Mouse (Mus musculus) forelimb bud, embryonic 11.5 days (tissue): ENCODE measurements at regions not wholly inside any gene's neighbourhood (a gene's known extent, or its start where the extent isn't known, plus 50 kb on each side); places are given as distances from the start of the nearest gene placed in this dataset.

Experiments
- DNase-seq: peaks from one replicate; pipeline ENCODE4 v3.0.0-alpha.2; 2012; ENCODE audit warnings: low read depth, low spot score

DNA sequence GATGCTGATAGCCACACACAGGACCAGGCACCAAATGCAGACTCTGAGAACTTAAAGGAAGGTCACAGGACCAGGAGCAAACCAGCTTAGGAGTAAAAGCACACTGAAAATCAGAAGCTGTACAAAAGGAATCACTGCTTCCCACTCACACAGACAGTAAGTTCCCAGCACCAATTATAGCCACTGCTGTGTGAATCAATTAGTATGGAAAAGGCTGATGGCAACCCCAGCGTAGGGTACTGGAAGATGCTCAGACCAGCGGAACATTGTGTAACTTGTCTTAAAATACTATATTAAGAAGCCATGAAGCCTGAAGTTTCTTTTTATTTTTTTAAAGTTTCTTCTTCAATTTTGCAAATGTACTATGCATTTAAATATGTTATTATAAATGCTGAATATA lies 115.8 kb downstream of the Lnpk start:
- DNase-seq = no peak

DNA sequence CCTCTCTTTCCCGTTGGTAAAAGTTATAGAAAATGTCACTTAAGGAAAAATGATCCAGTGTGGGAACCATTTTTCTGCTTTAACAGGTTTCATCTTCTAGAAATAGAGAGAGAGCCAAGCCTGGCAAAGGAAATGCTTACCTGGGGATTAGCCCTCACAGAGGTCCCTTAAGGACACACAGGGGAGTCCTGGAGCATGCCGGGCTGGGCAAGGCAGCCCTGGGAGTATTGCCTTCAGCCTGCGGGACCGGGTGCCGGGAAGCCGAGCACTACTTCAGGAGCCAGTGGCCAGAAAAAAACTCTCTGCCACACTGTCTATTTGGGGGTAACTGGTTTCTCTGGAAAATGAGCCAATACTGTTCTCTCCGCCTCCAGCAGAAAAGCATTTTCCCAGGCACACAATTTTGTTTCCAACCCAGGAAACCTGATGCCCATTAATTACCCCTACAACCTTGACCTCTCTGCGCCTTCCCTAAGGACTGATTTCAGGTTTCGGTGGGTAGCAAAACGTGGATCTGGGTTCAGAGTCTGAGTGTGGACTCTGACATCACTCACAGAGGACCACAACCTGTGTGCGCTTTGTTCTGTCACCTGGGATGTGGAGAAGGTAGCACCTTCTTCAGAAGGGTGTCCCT lies 117.9 kb downstream of the Lnpk start:
- DNase-seq = peak; percentile 69

- DNase-seq = no peak
These were observed 124.8 kb downstream of the Lnpk start for GRCm38 (mm10) chr2:74454431-74454830.

- no peak for DNase-seq
These were observed 126.6 kb downstream of the Lnpk start for GRCm38 (mm10) chr2:74452679-74453078.

DNA sequence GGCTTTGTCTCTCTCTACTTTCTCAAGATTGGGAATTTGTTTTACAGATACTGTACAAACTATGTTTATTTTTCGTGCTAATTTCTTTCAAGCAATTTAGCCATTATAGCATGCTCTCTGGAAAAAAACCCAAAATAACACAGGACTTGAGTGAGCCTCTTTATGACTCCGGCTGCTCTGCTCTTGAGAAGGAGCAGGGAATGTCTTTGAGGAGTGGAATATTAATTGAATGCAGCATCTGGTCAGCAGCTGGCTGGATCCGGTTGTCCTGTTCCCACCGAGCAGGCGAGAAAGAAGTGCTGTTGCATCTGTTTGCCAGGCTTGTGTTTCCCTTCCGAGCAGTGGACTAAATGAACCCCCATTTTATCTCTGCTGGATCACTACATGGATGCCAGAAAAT lies 127.7 kb downstream of the Lnpk start:
- peak; percentile 87 for DNase-seq

- DNase-seq = no peak
These were observed 128.2 kb downstream of the Lnpk start for GRCm38 (mm10) chr2:74451038-74451437.

- DNase-seq = no peak
These were observed 129.0 kb downstream of the Lnpk start for GRCm38 (mm10) chr2:74450064-74450765.

GRCm38 (mm10) chr2:74435184-74435911 lies 143.9 kb downstream of the Lnpk start:
- DNase-seq = no peak

- DNase-seq = no peak
These were observed 152.5 kb downstream of the Lnpk start for GRCm38 (mm10) chr2:74426746-74427145.

- no peak for DNase-seq
These were observed 154.5 kb downstream of the Lnpk start for GRCm38 (mm10) chr2:74424726-74425125.

DNA sequence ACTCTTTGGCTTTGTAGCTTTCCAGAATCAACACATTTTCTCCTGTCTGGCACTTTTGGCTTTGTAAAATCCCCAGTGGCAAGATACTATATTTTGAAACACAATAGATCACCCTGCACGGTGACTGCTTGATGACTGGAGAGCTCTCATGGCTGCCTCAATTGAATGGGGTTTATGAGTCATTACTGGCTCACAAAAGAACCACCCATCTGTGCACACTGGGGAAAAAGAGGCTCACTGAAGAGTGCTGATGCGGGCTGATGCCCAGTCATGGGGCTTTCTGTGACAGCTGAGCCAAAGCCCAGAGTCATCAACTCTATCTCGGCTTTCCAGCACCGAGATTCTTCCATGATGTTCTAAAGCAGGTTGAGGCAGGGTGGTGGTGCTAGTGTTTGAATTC lies 163.1 kb downstream of the Lnpk start:
- DNase-seq = no peak

DNA sequence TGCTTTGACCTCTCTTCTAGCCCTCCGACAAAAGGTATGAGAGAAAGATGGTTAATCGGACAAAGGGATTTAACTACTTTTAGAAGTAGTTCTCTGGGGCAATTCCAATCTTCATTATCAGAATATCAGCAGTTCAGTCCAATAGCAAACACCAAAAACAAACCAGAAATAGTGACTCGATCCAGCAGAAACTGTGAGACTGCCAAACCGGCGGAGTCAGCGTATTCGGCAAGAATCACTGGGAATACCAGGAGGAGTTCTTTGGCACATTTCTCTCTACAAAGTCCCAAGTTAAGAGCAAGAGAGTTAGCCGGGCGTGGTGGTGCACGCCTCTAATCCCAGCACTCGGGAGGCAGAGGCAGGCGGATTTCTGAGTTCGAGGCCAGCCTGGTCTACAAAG lies 164.5 kb downstream of the Lnpk start:
- DNase-seq = no peak

DNA sequence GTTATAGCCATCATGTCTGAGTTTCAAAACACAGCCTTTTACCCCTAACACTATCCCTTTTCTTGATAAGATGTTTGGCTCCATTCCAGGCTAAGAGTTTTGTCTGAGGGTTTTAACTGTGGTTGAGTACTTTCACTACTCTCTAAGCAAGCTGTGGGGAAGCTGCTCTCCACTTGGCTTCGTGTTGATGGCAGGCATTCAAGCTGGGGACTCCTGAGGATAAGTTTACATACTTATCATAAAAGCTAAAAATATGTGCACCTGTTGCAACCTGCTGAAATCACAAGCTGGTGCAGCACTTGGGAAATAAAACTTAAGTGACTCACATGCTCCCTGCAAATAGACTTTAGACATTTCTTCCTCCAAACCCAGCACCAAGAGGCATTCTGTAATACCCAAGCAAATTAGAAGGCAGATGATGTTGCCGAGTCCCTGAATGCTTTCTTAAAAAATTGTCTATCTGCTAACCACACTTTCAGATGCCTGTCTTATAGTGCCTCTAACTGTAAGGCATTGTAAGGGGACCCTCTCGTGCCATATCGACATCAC lies 169.3 kb downstream of the Lnpk start:
- DNase-seq = no peak

DNA sequence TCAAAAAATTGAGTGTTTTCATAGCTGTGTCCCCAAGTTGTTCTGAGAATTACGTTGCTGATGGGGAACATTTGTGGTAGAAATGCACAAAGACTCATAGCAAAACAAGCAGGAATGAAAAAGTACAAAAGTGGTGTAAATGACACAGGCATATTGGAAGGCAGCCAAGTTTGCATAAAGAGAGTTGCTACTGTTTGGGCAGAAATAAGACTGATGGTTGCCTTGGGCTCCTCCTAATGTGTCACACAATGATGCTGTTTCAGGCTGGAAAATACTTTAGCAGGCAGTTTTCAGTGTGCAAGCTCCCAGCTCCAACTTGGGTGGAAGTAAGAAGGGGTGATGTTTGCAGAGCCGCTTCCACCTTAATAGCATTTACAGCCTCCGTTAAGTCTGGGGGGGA lies 174.7 kb downstream of the Lnpk start:
- no peak for DNase-seq

- no peak for DNase-seq
These were observed 188.2 kb downstream of the Lnpk start for GRCm38 (mm10) chr2:74391064-74391463.

GRCm38 (mm10) chr2:74388078-74388477 lies 191.2 kb downstream of the Lnpk start:
- DNase-seq = no peak

DNA sequence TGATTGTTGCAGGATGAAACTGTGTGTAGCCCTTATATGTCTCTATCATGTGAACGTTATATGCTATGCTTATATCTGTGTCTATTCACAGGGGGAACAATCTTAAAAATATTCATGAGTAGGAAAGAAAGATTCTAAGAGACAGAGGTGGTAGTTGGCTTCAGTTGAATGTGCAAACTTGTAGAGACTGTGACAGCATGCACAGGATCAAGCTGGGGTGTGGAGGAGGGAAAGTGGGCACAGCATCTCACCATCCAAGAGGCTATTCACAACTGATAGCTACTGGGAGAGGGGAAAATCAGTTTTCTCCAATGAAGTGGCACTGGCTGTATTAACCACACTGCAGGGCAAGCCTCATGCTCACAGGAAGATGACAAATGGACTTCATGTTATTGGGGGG lies 194.3 kb downstream of the Lnpk start:
- DNase-seq = no peak

GRCm38 (mm10) chr2:74380574-74381287 lies 198.5 kb downstream of the Lnpk start:
- peak; percentile 97 for DNase-seq

DNA sequence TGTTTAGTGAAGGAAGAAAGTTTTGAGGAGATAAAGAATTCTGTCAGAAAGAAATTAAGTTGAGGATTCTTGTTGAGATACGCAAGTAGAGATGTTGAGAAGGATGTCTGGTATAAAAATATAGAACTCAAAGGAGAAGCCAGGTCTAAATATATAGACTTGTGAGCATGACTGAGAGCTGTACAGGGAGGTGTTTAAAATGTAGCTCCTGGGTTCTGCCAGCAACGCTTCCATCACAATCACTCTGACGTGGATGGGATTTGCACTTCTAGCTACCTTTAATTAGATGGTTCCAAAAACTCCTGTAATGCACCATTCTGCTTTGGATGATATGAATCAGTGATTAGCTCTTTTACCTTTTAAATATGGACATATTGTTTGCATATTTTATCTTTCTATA lies 200.5 kb downstream of the Lnpk start:
- no peak for DNase-seq

GRCm38 (mm10) chr2:74373938-74374337 lies 205.3 kb downstream of the Lnpk start:
- no peak for DNase-seq

GRCm38 (mm10) chr2:74373056-74373455 lies 206.2 kb downstream of the Lnpk start:
- DNase-seq = no peak

GRCm38 (mm10) chr2:74363255-74363654 lies 216.0 kb downstream of the Lnpk start:
- no peak for DNase-seq
